Mouse (Mus musculus): ENCODE measurements around the gene Slc38a6.
A peak's percentile ranks its signal among the peaks of the same experiment; 100 is the strongest.

Slc38a6 gene

DNA sequence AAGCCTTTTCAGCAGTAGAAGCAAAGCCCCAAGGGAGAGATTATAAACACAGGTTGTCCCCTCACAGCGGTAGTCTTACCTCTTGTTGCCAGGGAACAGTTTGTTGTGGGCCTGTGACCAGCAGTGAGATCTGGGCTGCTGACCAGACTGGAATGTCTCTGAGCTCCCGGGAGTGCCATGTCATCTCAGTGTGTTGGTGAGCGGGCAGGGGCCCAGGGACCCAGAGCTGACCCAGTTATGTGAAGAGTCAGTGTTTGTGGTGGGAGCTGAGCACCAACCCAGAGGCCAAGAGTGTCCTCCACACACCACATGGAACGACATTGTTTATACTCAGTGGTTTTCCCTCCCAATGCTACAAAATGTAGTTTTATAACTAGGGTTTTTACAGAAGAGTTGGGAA lies 112.8 kb downstream of the Slc38a6 start:
- peak in 1 of 2 experiments; percentile 2 for DNase-seq

DNA sequence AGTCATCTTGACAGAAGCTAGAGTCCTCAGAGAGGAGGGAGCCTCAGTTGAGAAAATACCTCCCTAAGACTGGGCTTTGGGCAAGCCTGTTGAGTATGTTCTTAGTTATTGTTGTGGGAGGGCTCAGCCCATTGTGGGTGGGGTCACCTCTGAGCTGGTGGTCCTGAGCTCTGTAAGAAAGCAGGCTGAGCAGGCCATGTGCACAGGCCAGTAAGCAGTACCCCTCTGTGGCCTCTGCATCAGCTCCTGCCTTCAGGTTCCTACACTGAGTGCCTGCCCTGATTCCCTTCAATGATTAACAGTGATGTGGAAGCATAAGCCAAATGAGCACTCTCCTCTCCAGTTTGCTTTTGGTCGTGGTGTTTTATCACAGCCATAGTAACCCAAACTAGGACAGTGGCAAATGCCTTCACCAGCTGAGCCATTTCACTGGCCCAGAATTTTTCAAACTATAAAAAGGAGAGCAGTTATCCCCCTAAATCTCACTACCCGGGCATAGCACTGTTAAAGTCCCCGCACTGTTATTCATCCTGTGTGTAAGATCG lies 114.0 kb downstream of the Slc38a6 start:
- DNase-seq = peak in 1 of 2 experiments; percentile 1

DNA sequence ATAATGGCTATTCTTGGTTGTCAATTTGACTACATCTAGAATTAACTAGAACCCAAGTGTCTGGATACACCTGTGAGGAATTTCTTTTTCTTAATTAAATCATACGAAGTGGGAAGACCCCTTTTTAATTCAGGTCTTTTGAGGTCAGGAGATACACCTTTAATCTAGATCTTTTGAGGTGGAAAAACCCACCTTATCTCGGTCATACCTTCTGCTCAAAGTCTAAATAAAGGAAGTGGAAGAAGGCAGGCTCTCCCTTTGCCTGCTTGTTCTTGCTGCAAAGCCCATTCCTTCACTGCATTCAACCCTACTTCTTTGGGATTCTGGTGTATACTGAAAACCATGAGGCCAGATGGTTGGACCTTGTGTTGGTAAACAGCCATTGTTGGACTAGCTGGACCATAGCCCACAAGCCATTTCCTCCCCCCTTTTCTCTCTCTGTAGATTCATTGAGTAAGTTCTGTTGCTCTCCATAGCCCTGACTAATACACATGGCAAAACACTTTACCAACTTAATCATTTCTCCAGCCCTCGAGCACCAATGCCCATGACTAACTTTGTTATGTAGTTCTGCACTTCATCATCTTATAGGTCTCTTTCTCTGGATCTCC lies 115.0 kb downstream of the Slc38a6 start:
- no peak for DNase-seq

DNA sequence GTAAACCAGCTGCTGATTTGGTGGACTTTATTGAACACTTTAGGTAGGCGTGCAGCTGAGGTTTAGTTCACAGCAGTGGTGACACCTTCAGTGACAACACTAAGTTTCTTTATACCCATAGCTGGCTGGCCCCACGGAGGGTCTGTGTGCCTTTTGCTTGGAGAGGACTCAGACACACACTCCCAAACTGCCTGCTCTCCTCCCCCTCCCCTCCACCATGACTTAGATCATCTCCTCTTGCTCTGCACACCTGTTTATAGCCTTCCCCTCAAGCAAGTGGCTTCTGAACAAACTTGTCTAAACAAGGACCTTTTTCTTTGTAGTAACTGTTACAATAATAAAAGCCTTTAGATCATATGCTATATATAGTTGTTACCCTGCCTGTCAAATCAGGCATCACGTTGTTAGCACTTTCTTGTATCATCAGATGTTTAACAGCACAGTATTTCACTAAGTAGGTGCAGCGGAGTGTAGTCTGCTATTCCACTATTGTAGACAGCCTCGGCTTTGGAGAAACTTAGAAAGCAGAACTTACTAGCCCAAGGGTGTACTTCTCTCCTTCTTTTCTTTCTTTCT lies 115.6 kb downstream of the Slc38a6 start:
- DNase-seq = peak in 1 of 2 experiments; percentile 31

DNA sequence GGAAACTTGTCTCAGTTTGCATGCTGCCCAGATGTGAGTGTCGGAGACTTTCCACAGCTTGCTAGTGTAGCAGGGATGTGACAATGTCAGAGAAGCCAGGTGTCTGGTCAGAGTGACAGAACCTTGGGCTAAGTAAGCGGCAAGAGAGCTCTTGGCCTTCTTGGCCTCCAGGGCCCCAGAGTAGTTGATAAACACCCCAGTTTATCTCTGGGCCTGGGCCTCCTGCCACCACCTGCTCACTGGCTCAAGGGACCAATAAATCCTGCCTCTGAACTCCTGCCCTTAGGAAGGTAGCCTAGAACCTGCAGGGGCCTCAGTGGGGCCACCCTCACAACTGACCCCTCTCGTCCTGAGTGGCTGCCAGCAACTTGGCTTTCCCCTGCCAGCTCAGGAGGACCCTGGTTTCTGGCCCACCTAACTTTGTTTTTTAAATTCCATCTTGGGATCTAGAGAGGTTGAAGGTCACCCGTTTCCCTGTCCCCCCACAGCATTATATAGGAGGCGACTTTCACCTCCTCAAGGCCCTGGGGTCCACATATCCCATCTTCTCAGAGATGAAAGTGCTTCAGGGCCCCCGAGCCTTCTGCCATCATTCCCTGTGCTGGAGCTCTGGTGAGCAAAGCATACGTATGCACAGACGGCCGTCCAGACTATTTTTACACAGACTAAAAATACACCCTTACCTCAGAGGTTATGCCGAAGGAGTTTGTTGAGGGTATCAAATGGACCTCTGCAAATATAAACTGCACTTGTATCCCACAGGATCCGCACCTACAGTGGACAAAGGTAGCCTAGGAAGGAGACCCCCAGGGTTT lies 116.5 kb downstream of the Slc38a6 start:
- peak in 1 of 2 experiments; percentile 4 for DNase-seq
